Mouse (Mus musculus): ENCODE results near the gene Nsdhl.

DNA sequence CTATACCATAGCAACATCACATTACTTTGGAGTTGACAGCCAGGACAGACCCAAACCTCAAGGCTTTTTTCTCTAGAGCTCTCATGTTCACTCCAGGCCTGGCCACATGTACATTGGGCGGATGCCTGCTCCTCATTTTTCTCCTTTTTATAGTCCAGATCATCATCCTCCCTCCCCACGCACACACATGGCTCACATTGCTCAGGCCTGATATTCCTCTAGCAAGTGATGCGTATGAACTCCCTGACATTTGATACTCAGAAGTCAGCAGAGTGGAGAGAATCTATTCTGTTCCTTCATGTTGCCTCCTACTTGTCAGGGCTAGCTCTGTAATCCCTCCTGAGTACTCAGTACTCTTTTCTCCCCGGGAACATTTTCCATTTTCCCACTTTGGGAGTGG, 38.1 kb downstream of the Nsdhl start:
- no peak for TF ChIP-seq EP300 (IDR thresholded peaks at IDR 0.05)
- no peak for TF ChIP-seq CTCF (IDR thresholded peaks at IDR 0.05)
